Mouse (Mus musculus) embryo, embryonic 11 days (tissue): ENCODE measurements at regions not wholly inside any gene's neighbourhood (a gene's known extent, or its start where the extent isn't known, plus 50 kb on each side); places are given as distances from the start of the nearest gene placed in this dataset.

ENCODE experiments used
- DNase-seq: peaks from one replicate; pipeline ENCODE4 v3.0.0-alpha.2; 2015

DNA sequence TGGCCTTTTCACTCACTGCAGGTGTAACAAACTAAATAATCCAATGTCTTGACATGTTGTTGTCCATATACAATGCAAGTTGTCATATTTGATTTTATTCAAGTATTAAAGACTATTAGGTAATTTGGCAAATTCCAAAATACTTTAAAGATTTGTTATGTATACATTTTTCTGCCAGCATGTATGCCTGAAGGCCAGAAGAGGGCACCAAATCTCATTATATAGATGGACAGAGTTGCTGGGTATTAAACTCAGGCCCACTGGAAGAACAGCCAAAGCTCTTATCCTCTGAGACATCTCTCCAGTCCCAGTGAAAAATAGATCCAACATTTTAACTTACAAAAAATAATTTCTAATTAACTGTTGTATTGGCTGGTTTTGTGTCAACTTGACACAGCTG is 80.5 kb upstream of the Cenpq start:
- DNase-seq: peak; percentile 11
